In the genomic region with DNA sequence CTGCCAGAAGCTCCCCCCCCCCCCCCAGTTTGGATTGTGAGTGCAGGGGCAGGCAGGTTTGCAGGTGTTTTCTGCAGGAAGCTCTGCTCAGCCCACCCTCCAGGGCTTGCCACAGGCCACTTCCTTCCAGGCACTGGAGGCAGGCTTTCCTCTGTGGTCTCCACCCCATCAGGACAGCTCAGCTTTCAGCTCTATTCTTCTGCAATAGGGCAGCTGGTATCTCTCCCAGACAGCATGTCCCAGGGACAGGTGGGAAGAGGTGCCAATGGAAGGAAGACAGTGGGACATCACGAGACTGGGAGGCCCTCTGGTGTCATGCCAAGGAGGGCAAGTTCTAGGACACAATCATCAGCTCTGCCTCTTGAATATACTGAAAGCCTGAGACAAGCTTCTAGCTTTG, we compare ENCODE assay signal across 11 mouse cellular contexts. TPM values are rescaled to one million over a fixed set of nuclear protein-coding genes. Genes with fewer than 3 reads are reported as not detected.
A peak's percentile ranks its signal among the peaks of the same experiment; 100 is the strongest.
DNase-seq lines count a peak whose midpoint lies in the region; ATAC-seq lines count a peak whose summit lies in the region.
"Had no signal": no experiment of that assay in that cellular context is flagged by ENCODE, and none has a peak within 500 bp of the region (broad histone marks: within the 10 kb centered on the region; RNA-seq: fewer than 3 reads in every experiment).

No protein-coding gene starts in this region.

- no peak for ATAC-seq in kidney, embryonic 15.5 days (replicated peaks; ENCODE audit: low FRiP score)
- ATAC-seq in hematopoietic stem cell, adult 5-6 weeks (replicated peaks in 1 of 2; ENCODE audit: insufficient read depth in 1 of 2, low FRiP score in 2 of 2, low TSS enrichment in 1 of 2, low read depth in 1 of 2, poor library complexity in 2 of 2, severe bottlenecking in 2 of 2) = peak; percentile 80 to 86
- ATAC-seq in intestine, embryonic 16.5 days = no peak
- ATAC-seq: liver, postnatal 0 days; Patski had no signal

- WGBS in kidney, embryonic 15.5 days = 50% methylated on average over 1 of the region's 1 CpGs
- WGBS in intestine, embryonic 16.5 days = 68% methylated on average over 1 of the region's 1 CpGs

- H3K9me3 ChIP-seq in kidney, embryonic 15.5 days (replicated peaks) = no peaks in the 10 kb centered on the region
- no peaks in the 10 kb centered on the region for H3K9me3 ChIP-seq in intestine, embryonic 16.5 days (ENCODE audit: control insufficient read depth, low read length)

- H3K9ac ChIP-seq in kidney, embryonic 15.5 days = no peak overlapping the region
- H3K9ac ChIP-seq in intestine, embryonic 16.5 days (ENCODE audit: low read depth, low read length) = no peak overlapping the region
- H3K9ac ChIP-seq: liver, postnatal 0 days had no signal

- H3K4me2 ChIP-seq in kidney, embryonic 15.5 days = no peak overlapping the region
- H3K4me2 ChIP-seq in intestine, embryonic 16.5 days (ENCODE audit: low read depth, low read length) = no peak overlapping the region

- no peak overlapping the region for H3K4me3 ChIP-seq in kidney, embryonic 15.5 days (replicated peaks)
- H3K4me3 ChIP-seq in intestine, embryonic 16.5 days (ENCODE audit: low read length) = no peak overlapping the region

- H3K36me3 ChIP-seq in kidney, embryonic 15.5 days = peaks cover 70% of the 10 kb centered on the region
- H3K36me3 ChIP-seq in intestine, embryonic 16.5 days (ENCODE audit: control insufficient read depth, insufficient read depth, low read length) = peaks cover 11% of the 10 kb centered on the region

- H3K27me3 ChIP-seq in kidney, embryonic 15.5 days = no peaks in the 10 kb centered on the region
- no peaks in the 10 kb centered on the region for H3K27me3 ChIP-seq in intestine, embryonic 16.5 days (replicated peaks; ENCODE audit: control insufficient read depth, insufficient read depth, low read length)
- H3K27me3 ChIP-seq: Patski had no signal

- DNase-seq in kidney, adult 9 months = no peak
- peak; percentile 75 for DNase-seq in T-cell, adult 2 months (ENCODE audit: low spot score)
- DNase-seq in thymus, postnatal 0 days (ENCODE audit: low spot score) = peak; percentile 81
- DNase-seq in left cerebral cortex, postnatal 14 days (ENCODE audit: low spot score in 2 of 2) = no peak
- DNase-seq: gastrocnemius, postnatal 36 days; kidney, adult 8-10 months; liver, postnatal 0 days had no signal

- intact Hi-C loops in left cerebral cortex, postnatal 14 days (cut with DNase I) = no loop called here

- peaks cover 23% of the 10 kb centered on the region for H3K4me1 ChIP-seq in kidney, embryonic 15.5 days
- peaks cover 4% of the 10 kb centered on the region; the same call in 1 of the 2 replicates for H3K4me1 ChIP-seq in intestine, embryonic 16.5 days (ENCODE audit: control insufficient read depth, insufficient read depth, low read length)

- H3K27ac ChIP-seq in kidney, embryonic 15.5 days = 0 out of 2 replicates have a peak overlapping the region, but pooled peaks have one; percentile 11
- H3K27ac ChIP-seq in intestine, embryonic 16.5 days (ENCODE audit: low read length) = no peak overlapping the region

RNA-seq across cellular contexts. Expression of a gene that starts 11.8 kb away (rescaled TPM):
- 15.8 and 17.2 TPM in 2 replicates for polyA plus RNA-seq in kidney, embryonic 15.5 days (2015; fragmentation: Nextera tagmentation; extraction: Ambion mirVana)
- total RNA-seq in hematopoietic stem cell, adult 5-6 weeks (2017) = 21.3 and 21.5 TPM in 2 replicates
- polyA plus RNA-seq in thymus, postnatal 0 days (2015; fragmentation: Nextera tagmentation; extraction: Ambion mirVana) = 20.0 and 20.4 TPM in 2 replicates
- total RNA-seq in left cerebral cortex, postnatal 14 days (2021) = 10 to 100 TPM; 10.8 to 12.4 TPM
- 40.2 and 42.3 TPM in 2 replicates for polyA plus RNA-seq in intestine, embryonic 16.5 days (2015; fragmentation: Nextera tagmentation; extraction: Ambion mirVana)

RNA-seq across cellular contexts. Expression of a gene that starts 37.2 kb away (rescaled TPM):
- polyA plus RNA-seq in kidney, embryonic 15.5 days (2015; fragmentation: Nextera tagmentation; extraction: Ambion mirVana) = 7.4 and 8.2 TPM in 2 replicates
- total RNA-seq in hematopoietic stem cell, adult 5-6 weeks (2017) = 4.0 and 5.1 TPM in 2 replicates
- 7.5 and 7.9 TPM in 2 replicates for polyA plus RNA-seq in thymus, postnatal 0 days (2015; fragmentation: Nextera tagmentation; extraction: Ambion mirVana)
- 10 to 100 TPM; 15.5 to 16.9 TPM for total RNA-seq in left cerebral cortex, postnatal 14 days (2021)
- polyA plus RNA-seq in intestine, embryonic 16.5 days (2015; fragmentation: Nextera tagmentation; extraction: Ambion mirVana) = 6.1 and 7.0 TPM in 2 replicates

Comparison
In these comparisons a context has a peak if more than half of its experiments do, and no peak if none do; other contexts are left out.
1. ATAC-seq: peak in hematopoietic stem cell, adult 5-6 weeks (2 of 2); none in kidney, embryonic 15.5 days (single experiment) and intestine, embryonic 16.5 days (single experiment).
2. DNase-seq: peak in T-cell, adult 2 months (single experiment) and thymus, postnatal 0 days (single experiment); none in kidney, adult 9 months (single experiment) and left cerebral cortex, postnatal 14 days (0 of 2).